Mouse (Mus musculus): ENCODE data around the gene Scube1. TPM values are rescaled to one million over a fixed set of nuclear protein-coding genes. Genes with fewer than 3 reads are reported as not detected.

Scube1 gene
- polyA plus RNA-seq (2012; rRNA removed), result 3.5 TPM in 2 replicates

DNA sequence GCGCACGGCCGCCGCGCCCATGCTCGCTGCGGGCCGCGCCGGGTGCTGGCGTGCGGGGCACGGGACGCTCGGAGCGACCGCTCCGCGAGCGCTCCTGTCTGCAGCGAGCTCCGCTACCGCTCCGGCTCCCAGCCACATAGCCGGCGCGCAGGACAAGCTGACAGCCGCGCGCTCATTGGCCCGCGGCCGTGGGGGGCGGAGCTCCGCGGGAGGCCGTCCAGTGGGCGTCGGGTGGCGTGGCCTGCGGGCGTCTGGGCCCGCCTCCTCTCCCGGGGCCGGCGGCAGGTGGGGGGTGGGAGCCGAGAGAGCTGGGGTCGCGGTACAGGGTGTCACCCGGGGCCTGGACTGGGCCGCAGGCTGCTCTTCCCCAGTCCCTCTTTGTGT is at the start of gene Scube1:
Scube1 (minus strand) TSS at position 136 of the 384 bp plus-strand sequence.
- no peaks in the 10 kb centered on the region for H3K36me3 ChIP-seq (ENCODE audit: control insufficient read depth, insufficient read depth, low read length)
- no peaks in the 10 kb centered on the region for H3K4me1 ChIP-seq (ENCODE audit: control insufficient read depth, insufficient read depth, low read length)
- peak within 1 kb of the TSS; percentile 55 for H3K4me3 ChIP-seq (ENCODE audit: insufficient read depth, low read depth, low read length)
- no peak for TF ChIP-seq POLR2A (IDR thresholded peaks at IDR 0.05; ENCODE audit: low read depth, low read length)
- TF ChIP-seq CTCF (conservative IDR thresholded peaks at IDR 0.05; ENCODE audit: insufficient read depth, insufficient read length, low read depth, low read length), result no peak
- under 1% methylated on average over 51 of the region's 51 CpGs for WGBS
- no peak within 1 kb of the TSS for H3K27ac ChIP-seq (ENCODE audit: insufficient read depth, low read depth, low read length)
- peak; percentile 92 for DNase-seq
- no peaks in the 10 kb centered on the region for H3K27me3 ChIP-seq (replicated peaks; ENCODE audit: control insufficient read depth, insufficient read depth, low read length)

GRCm38 (mm10) chr15:83772953-83773352 is 48.1 kb upstream of the Scube1 start:
- Histone ChIP-seq H3K27me3 (replicated peaks; ENCODE audit: control insufficient read depth, insufficient read depth, low read length) (no peaks in the 10 kb centered on the region), H3K4me3 (ENCODE audit: insufficient read depth, low read depth, low read length) (no peak overlapping the region), H3K4me1 (ENCODE audit: control insufficient read depth, insufficient read depth, low read length) (no peaks in the 10 kb centered on the region), H3K27ac (ENCODE audit: insufficient read depth, low read depth, low read length) (no peak overlapping the region), H3K36me3 (ENCODE audit: control insufficient read depth, insufficient read depth, low read length) (no peaks in the 10 kb centered on the region)
- no peak for TF ChIP-seq POLR2A (IDR thresholded peaks at IDR 0.05; ENCODE audit: low read depth, low read length)
- WGBS, result 73% methylated on average over 4 of the region's 4 CpGs
- peak; percentile 60 for DNase-seq

- Histone ChIP-seq H3K4me1 (ENCODE audit: control insufficient read depth, insufficient read depth, low read length) (no peaks in the 10 kb centered on the region), H3K4me3 (ENCODE audit: insufficient read depth, low read depth, low read length) (no peak overlapping the region), H3K27ac (ENCODE audit: insufficient read depth, low read depth, low read length) (no peak overlapping the region), H3K36me3 (ENCODE audit: control insufficient read depth, insufficient read depth, low read length) (no peaks in the 10 kb centered on the region), H3K27me3 (replicated peaks; ENCODE audit: control insufficient read depth, insufficient read depth, low read length) (no peaks in the 10 kb centered on the region)
- no peak for TF ChIP-seq POLR2A (IDR thresholded peaks at IDR 0.05; ENCODE audit: low read depth, low read length)
- TF ChIP-seq CTCF (conservative IDR thresholded peaks at IDR 0.05; ENCODE audit: insufficient read depth, insufficient read length, low read depth, low read length), result no peak
- peak; percentile 64 for DNase-seq
- 46% methylated on average over 5 of the region's 5 CpGs for WGBS
These were observed 47.6 kb upstream of the Scube1 start for GRCm38 (mm10) chr15:83772460-83772859.

- no peaks in the 10 kb centered on the region for H3K27me3 ChIP-seq (replicated peaks; ENCODE audit: control insufficient read depth, insufficient read depth, low read length)
- no peak for DNase-seq
- H3K36me3 ChIP-seq (ENCODE audit: control insufficient read depth, insufficient read depth, low read length), result no peaks in the 10 kb centered on the region
- WGBS, result 70% methylated on average over 8 of the region's 8 CpGs
- no peak overlapping the region for H3K4me3 ChIP-seq (ENCODE audit: insufficient read depth, low read depth, low read length)
- no peak overlapping the region for H3K27ac ChIP-seq (ENCODE audit: insufficient read depth, low read depth, low read length)
- TF ChIP-seq CTCF (conservative IDR thresholded peaks at IDR 0.05; ENCODE audit: insufficient read depth, insufficient read length, low read depth, low read length), result no peak
- no peak for TF ChIP-seq POLR2A (IDR thresholded peaks at IDR 0.05; ENCODE audit: low read depth, low read length)
- no peaks in the 10 kb centered on the region for H3K4me1 ChIP-seq (ENCODE audit: control insufficient read depth, insufficient read depth, low read length)
These were observed 46.7 kb upstream of the Scube1 start for GRCm38 (mm10) chr15:83771346-83772053.

GRCm38 (mm10) chr15:83765388-83766029 is 40.7 kb upstream of the Scube1 start:
- no peak overlapping the region for H3K27ac ChIP-seq (ENCODE audit: insufficient read depth, low read depth, low read length)
- no peaks in the 10 kb centered on the region for H3K27me3 ChIP-seq (replicated peaks; ENCODE audit: control insufficient read depth, insufficient read depth, low read length)
- H3K36me3 ChIP-seq (ENCODE audit: control insufficient read depth, insufficient read depth, low read length), result no peaks in the 10 kb centered on the region
- H3K4me1 ChIP-seq (ENCODE audit: control insufficient read depth, insufficient read depth, low read length), result no peaks in the 10 kb centered on the region
- DNase-seq, result no peak
- TF ChIP-seq CTCF (conservative IDR thresholded peaks at IDR 0.05; ENCODE audit: insufficient read depth, insufficient read length, low read depth, low read length), result no peak
- no peak for TF ChIP-seq POLR2A (IDR thresholded peaks at IDR 0.05; ENCODE audit: low read depth, low read length)
- 45% methylated on average over 6 of the region's 6 CpGs for WGBS
- no peak overlapping the region for H3K4me3 ChIP-seq (ENCODE audit: insufficient read depth, low read depth, low read length)

DNA sequence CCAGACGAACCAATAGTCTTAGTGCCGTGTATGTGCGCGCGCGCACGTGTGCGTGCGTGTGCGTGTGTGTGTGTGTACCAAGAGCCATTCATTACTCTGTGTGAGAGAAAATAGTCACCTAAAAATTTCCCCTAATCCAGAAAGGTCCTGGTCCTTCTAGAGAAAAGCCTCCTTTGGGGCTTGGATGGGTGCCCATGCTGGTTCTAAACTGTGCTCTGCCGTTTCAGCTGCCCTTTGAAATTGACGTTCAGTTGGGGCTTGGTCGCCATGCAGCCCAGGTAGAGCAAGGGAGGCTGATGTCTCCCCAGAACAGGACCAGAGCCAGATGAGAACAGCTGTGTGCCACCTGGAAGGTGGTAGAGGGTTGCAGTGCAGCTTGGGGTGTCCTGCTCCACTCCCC is 36.7 kb upstream of the Scube1 start:
- Histone ChIP-seq H3K27ac (ENCODE audit: insufficient read depth, low read depth, low read length) (no peak overlapping the region), H3K27me3 (replicated peaks; ENCODE audit: control insufficient read depth, insufficient read depth, low read length) (no peaks in the 10 kb centered on the region), H3K4me3 (ENCODE audit: insufficient read depth, low read depth, low read length) (no peak overlapping the region), H3K36me3 (ENCODE audit: control insufficient read depth, insufficient read depth, low read length) (no peaks in the 10 kb centered on the region), H3K4me1 (ENCODE audit: control insufficient read depth, insufficient read depth, low read length) (no peaks in the 10 kb centered on the region)
- no peak for DNase-seq
- 83% methylated on average over 13 of the region's 13 CpGs for WGBS
- no peak for TF ChIP-seq CTCF (conservative IDR thresholded peaks at IDR 0.05; ENCODE audit: insufficient read depth, insufficient read length, low read depth, low read length)
- no peak for TF ChIP-seq POLR2A (IDR thresholded peaks at IDR 0.05; ENCODE audit: low read depth, low read length)

DNA sequence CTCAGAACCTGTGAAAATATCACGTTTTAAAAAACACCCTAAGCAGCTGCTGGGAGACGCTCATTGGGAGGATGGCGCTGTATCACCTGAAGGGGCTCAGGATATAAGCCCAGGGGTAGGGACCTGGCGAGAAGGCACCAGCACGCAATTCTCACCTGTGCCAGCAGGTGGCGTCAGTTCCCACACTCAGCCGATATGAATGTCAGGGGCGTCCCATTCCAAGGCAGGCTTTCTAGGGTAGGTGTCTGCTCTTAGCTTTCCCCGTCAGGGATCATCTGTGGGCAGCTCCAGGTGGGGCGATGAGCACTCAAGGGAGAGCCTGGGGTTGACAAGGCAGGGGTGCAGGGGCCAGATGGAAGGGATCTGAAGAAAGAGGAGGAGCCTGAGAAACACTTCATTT is 35.9 kb upstream of the Scube1 start:
- Histone ChIP-seq H3K27me3 (replicated peaks; ENCODE audit: control insufficient read depth, insufficient read depth, low read length) (no peaks in the 10 kb centered on the region), H3K4me1 (ENCODE audit: control insufficient read depth, insufficient read depth, low read length) (no peaks in the 10 kb centered on the region), H3K4me3 (ENCODE audit: insufficient read depth, low read depth, low read length) (no peak overlapping the region), H3K27ac (ENCODE audit: insufficient read depth, low read depth, low read length) (no peak overlapping the region), H3K36me3 (ENCODE audit: control insufficient read depth, insufficient read depth, low read length) (no peaks in the 10 kb centered on the region)
- 4% methylated on average over 10 of the region's 10 CpGs for WGBS
- TF ChIP-seq CTCF (conservative IDR thresholded peaks at IDR 0.05; ENCODE audit: insufficient read depth, insufficient read length, low read depth, low read length) (peak; percentile 74), POLR2A (IDR thresholded peaks at IDR 0.05; ENCODE audit: low read depth, low read length) (no peak)
- DNase-seq, result no peak

Measured in kidney, adult 2 months (tissue).